Mouse (Mus musculus) midbrain, embryonic 14.5 days (tissue): ENCODE measurements at regions not wholly inside any gene's neighbourhood (a gene's known extent, or its start where the extent isn't known, plus 50 kb on each side); places are given as distances from the start of the nearest gene placed in this dataset.

ENCODE experiments used
- ATAC-seq: fragments of 200-750 bp; cut with Nextera tagmentation; 2 replicates; pipeline ENCODE4 v1.8.0; 2017; ENCODE audit warnings: moderate number of reproducible peaks, moderate library complexity; ENCODE audit not compliant: low FRiP score, low TSS enrichment
- DNase-seq: peaks from one replicate; pipeline ENCODE4 v3.0.0-alpha.2; 2015
- H3K27ac ChIP-seq: fragments of 300-500 bp; sonication (generic); replicated peaks from 2 replicates; pipeline ENCODE4 v1.5.1; 2014; ENCODE audit warnings: mild to moderate bottlenecking, low read depth, low read length, moderate library complexity
- H3K27me3 ChIP-seq: fragments of 300-500 bp; sonication (generic); 2 replicates; pipeline ENCODE4 v1.6.1; 2014; ENCODE audit warnings: low read length, control low read depth, mixed read lengths; ENCODE audit not compliant: control insufficient read depth, insufficient read depth
- H3K36me3 ChIP-seq: fragments of 300-500 bp; sonication (generic); 2 replicates; pipeline ENCODE4 v1.6.1; 2014; ENCODE audit warnings: low read length, control low read depth; ENCODE audit not compliant: control insufficient read depth, insufficient read depth
- H3K4me1 ChIP-seq: fragments of 300-500 bp; sonication (generic); 2 replicates; pipeline ENCODE4 v1.6.1; 2014; ENCODE audit warnings: mild to moderate bottlenecking, antibody characterized with exemption, low read length, control low read depth; ENCODE audit not compliant: control insufficient read depth, insufficient read depth
- H3K4me2 ChIP-seq: fragments of 300-500 bp; sonication (generic); 2 replicates; pipeline ENCODE4 v1.6.1; 2014; ENCODE audit warnings: mild to moderate bottlenecking, low read length, moderate library complexity
- H3K4me3 ChIP-seq: fragments of 300-500 bp; sonication (generic); replicated peaks from 2 replicates; pipeline ENCODE4 v1.5.1; 2014; ENCODE audit warnings: low read depth, low read length
- H3K9ac ChIP-seq: fragments of 300-500 bp; sonication (generic); replicated peaks from 2 replicates; pipeline ENCODE4 v1.6.1; 2014; ENCODE audit warnings: mild to moderate bottlenecking, low read length, moderate library complexity
- H3K9me3 ChIP-seq: fragments of 300-500 bp; sonication (generic); 2 replicates; pipeline ENCODE4 v1.6.1; 2016; ENCODE audit warnings: low read length, control low read depth, mixed read lengths; ENCODE audit not compliant: control insufficient read depth
- WGBS: fragments of 180-500 bp; shearing (Covaris S2); extraction: QIAGEN DNeasy Blood & Tissue Kit; methylation state at CpG from one replicate; pipeline ENCODE4 v1.1.7; 2014; 5-methylcytosine and 5-hydroxymethylcytosine counted together

DNA sequence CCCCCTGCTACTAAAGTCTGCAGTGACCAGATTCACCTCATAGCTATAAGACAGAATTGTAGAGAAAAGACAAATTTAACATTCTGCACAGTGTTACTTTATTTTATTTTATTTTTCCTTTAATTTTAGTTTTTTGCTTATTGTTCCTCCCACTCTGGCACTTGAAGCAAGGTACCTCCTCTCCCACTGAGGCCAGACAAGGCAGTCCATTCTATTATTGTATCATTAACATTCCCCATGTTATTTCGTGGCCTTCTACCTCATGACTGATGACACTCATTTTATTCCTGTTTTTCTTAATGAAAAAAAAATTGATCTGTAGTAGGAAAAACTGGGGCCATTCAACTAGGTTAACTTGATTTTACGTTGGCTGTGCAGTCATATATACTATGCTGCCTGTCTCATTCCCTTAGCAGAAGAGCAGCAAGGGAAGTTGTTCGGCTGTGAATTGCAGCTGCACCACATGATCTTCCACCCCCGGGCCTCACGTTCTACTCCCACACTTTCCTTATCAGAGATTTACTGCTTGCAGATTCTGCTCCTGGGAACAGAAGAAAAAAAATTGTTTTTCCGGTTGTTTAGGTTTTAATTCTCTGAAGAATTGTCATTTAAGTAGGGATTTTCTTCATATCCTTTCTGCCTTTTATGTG, 76.1 kb upstream of the Gnai1 start:
- ATAC-seq (no peak), DNase-seq (peak; percentile 44)
- Histone ChIP-seq H3K4me1 (no peaks in the 10 kb centered on the region), H3K4me2 (no peak overlapping the region), H3K9me3 (no peaks in the 10 kb centered on the region), H3K27ac (no peak overlapping the region), H3K36me3 (no peaks in the 10 kb centered on the region), H3K27me3 (no peaks in the 10 kb centered on the region), H3K4me3 (no peak overlapping the region), H3K9ac (no peak overlapping the region)
- 59% methylated on average over 6 of the region's 6 CpGs for WGBS

DNA sequence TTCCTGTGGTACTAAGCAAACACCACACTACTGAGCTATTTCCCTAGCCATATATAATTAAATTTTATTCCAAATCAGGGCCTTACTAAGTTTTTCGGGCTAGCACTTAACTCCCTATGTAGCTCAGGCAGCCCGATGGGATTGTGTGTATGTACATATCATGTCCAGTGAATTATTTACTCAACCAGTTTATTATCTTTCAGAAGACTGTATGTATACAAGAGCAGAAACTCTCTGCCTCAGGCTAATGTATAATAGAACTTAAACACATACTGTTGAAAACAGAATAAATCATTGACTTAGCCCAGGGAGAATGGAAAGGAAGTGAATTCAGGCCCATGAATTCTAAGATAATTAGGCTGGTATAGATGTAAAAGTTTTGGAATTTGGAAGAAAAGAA, 74.1 kb upstream of the Gnai1 start:
- 87% methylated on average over 2 of the region's 2 CpGs for WGBS
- no peak overlapping the region for H3K4me3 ChIP-seq
- H3K27me3 ChIP-seq: no peaks in the 10 kb centered on the region
- DNase-seq (no peak), ATAC-seq (no peak)
- no peak overlapping the region for H3K9ac ChIP-seq
- H3K9me3 ChIP-seq: no peaks in the 10 kb centered on the region
- H3K36me3 ChIP-seq: no peaks in the 10 kb centered on the region
- H3K27ac ChIP-seq: no peak overlapping the region
- no peak overlapping the region for H3K4me2 ChIP-seq
- no peaks in the 10 kb centered on the region for H3K4me1 ChIP-seq

DNA sequence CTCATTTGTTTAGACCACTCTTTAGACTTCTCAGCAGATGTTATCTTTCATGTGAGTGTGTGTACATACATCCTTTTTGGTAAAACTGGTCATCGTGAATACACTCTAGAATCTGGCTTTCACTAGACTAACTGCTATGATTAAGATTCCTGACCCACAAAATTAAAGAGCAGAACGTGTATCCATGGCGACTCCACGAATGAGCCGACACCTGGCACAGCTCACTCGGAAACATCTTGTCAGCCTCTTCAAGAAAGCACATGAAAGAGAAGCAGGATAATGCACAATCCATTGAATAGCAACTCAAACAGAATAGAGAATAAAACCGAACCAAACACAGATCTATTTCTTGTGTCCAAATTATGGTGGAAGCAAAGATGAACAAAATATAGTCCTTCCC, 73.1 kb upstream of the Gnai1 start:
- DNase-seq: peak; percentile 25

DNA sequence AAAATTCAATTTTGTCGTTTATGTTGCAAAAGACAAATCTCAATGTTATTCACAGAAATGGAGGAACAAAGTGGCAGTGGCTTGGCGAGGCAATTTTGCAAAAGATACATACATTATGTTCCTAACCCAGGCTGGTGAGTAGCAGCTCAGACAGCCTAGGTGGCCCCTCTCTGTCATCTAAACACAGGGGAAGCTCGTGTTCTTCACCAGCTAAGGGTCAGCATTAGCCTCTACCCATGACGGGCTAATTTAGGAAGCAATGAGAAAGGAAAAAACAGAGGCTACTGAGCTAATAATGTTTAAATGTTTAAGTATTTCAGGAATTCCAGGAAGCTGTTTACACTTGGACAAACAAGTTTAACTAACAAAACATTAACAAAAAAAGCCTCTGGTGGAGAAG, 64.9 kb upstream of the Gnai1 start:
- H3K4me3 ChIP-seq: no peak overlapping the region
- ATAC-seq: no peak
- 67% methylated on average over 4 of the region's 4 CpGs for WGBS
- H3K9ac ChIP-seq: no peak overlapping the region
- DNase-seq: no peak
- no peaks in the 10 kb centered on the region for H3K36me3 ChIP-seq
- no peaks in the 10 kb centered on the region for H3K27me3 ChIP-seq
- H3K9me3 ChIP-seq: no peaks in the 10 kb centered on the region
- no peak overlapping the region for H3K4me2 ChIP-seq
- H3K27ac ChIP-seq: no peak overlapping the region
- H3K4me1 ChIP-seq: no peaks in the 10 kb centered on the region

More for the DNA sequence above, 73.1 kb upstream of the Gnai1 start:
- WGBS: 39% methylated on average over 7 of the region's 7 CpGs
- Histone ChIP-seq H3K36me3 (no peaks in the 10 kb centered on the region), H3K9me3 (no peaks in the 10 kb centered on the region), H3K4me3 (no peak overlapping the region), H3K9ac (no peak overlapping the region), H3K4me1 (no peaks in the 10 kb centered on the region), H3K4me2 (no peak overlapping the region), H3K27ac (no peak overlapping the region), H3K27me3 (no peaks in the 10 kb centered on the region)
- no peak for ATAC-seq

DNA sequence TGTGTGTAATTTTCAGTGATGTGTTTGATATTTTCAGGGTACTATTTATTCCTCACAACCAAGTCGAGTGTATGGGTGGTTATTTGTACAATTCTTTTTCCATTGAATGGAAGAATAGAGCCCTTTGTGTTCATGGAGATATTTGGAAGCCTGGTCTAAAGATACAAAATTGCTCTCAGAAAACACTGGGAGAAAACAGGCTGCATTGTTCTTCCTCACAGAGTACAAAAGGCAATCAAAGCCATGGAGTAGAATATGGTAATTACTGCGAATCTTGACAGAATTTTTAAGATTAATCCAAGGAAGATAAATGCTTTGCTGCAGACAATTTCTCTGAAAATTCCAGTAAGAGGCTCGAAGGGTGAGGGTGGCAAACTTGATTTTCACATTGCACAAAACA, 54.7 kb upstream of the Gnai1 start:
- ATAC-seq (no peak), DNase-seq (no peak)
- no peaks in the 10 kb centered on the region for H3K4me1 ChIP-seq
- no peak overlapping the region for H3K4me2 ChIP-seq
- H3K9me3 ChIP-seq: no peaks in the 10 kb centered on the region
- no peak overlapping the region for H3K27ac ChIP-seq
- H3K4me3 ChIP-seq: no peak overlapping the region
- H3K9ac ChIP-seq: no peak overlapping the region
- 47% methylated on average over 3 of the region's 3 CpGs for WGBS
- H3K36me3 ChIP-seq: no peaks in the 10 kb centered on the region
- no peaks in the 10 kb centered on the region for H3K27me3 ChIP-seq
